Mouse (Mus musculus) cortical plate, adult 2 months (tissue): ENCODE data around the gene Pecr.
"Not testable (repeated sequence)": the region's sequence is repeated elsewhere in the genome, so short reads cannot be mapped to it uniquely, and the experiment has no call there.

Experiments used
- CTCF ChIP-seq: fragments of 200-500 bp; IDR thresholded peaks from 2 replicates; pipeline ENCODE4 v1.5.1; 2011; ENCODE audit warnings: mild to moderate bottlenecking, control low read depth, low read length; ENCODE audit not compliant: insufficient read depth; ENCODE audit errors: extremely low read depth
- POLR2A ChIP-seq: fragments of 200-500 bp; IDR thresholded peaks from 2 replicates; pipeline ENCODE4 v1.6.1; 2011; ENCODE audit warnings: mild to moderate bottlenecking, low read length, control low read depth; ENCODE audit not compliant: insufficient read depth; ENCODE audit errors: extremely low read depth

GRCm38 (mm10) chr1:72236363-72237006, 47.6 kb downstream of the Pecr start:
- TF ChIP-seq CTCF = not testable (repeated sequence)
- peak; percentile 46; the same call in 1 of the 2 replicates for TF ChIP-seq POLR2A
